Mouse (Mus musculus) kidney, adult 8-10 months (tissue): ENCODE data around the gene Gm21958.
"Not testable (repeated sequence)": the region's sequence is repeated elsewhere in the genome, so short reads cannot be mapped to it uniquely, and the experiment has no call there.

Experiments used
- DNase-seq, 2 experiments: peaks; one replicate each; pipeline ENCODE4 v3.0.0; 2022

The Gm21958 gene

GRCm38 (mm10) chr3:54718947-54719346 lies 4.8 kb upstream of the Gm21958 start:
- no peak for DNase-seq

- DNase-seq: no peak
Measured at GRCm38 (mm10) chr3:54717348-54717747, 3.2 kb upstream of the Gm21958 start.

- no peak for DNase-seq
Measured at GRCm38 (mm10) chr3:54715461-54715860, 1.3 kb upstream of the Gm21958 start.

GRCm38 (mm10) chr3:54708972-54709371 lies 5.2 kb downstream of the Gm21958 start:
- no peak for DNase-seq

GRCm38 (mm10) chr3:54704106-54704505 lies 10.0 kb downstream of the Gm21958 start:
- DNase-seq: not testable (repeated sequence)

GRCm38 (mm10) chr3:54699759-54700301 lies 14.3 kb downstream of the Gm21958 start:
- DNase-seq: no peak

- DNase-seq: no peak
Measured at GRCm38 (mm10) chr3:54693056-54693415, 21.1 kb downstream of the Gm21958 start.

GRCm38 (mm10) chr3:54692202-54693055 lies 21.7 kb downstream of the Gm21958 start, which contains the start of gene Supt20:
Gene Supt20, plus strand, starts transcription at chr3:54692807.
- peak; percentile 92 to 93 for DNase-seq

GRCm38 (mm10) chr3:54689091-54689490 lies 25.1 kb downstream of the Gm21958 start:
- DNase-seq: no peak

- no peak for DNase-seq
Measured at GRCm38 (mm10) chr3:54687245-54687644, 26.9 kb downstream of the Gm21958 start.

- no peak for DNase-seq
Measured at GRCm38 (mm10) chr3:54685202-54685601, 29.0 kb downstream of the Gm21958 start.

- DNase-seq: no peak
Measured at GRCm38 (mm10) chr3:54681310-54682204, 32.6 kb downstream of the Gm21958 start.

- DNase-seq: no peak
Measured at GRCm38 (mm10) chr3:54676818-54677217, 37.3 kb downstream of the Gm21958 start.

GRCm38 (mm10) chr3:54672557-54673529 lies 41.3 kb downstream of the Gm21958 start:
- DNase-seq: peak in 1 of 2 experiments; percentile 30

GRCm38 (mm10) chr3:54672111-54672510 lies 42.0 kb downstream of the Gm21958 start:
- DNase-seq: no peak

GRCm38 (mm10) chr3:54669559-54669958 lies 44.6 kb downstream of the Gm21958 start:
- DNase-seq: no peak

- DNase-seq: no peak
Measured at GRCm38 (mm10) chr3:54668722-54669121, 45.4 kb downstream of the Gm21958 start.

GRCm38 (mm10) chr3:54668141-54668540 lies 46.0 kb downstream of the Gm21958 start:
- no peak for DNase-seq
